Mouse (Mus musculus) embryo, embryonic 10.5 days (tissue): ENCODE results near the gene Acss1.

ENCODE experiments used
- DNase-seq: peaks from one replicate; pipeline ENCODE4 v3.0.0-alpha.2; 2015; ENCODE audit warnings: low spot score

Acss1 gene

GRCm38 (mm10) chr2:150667820-150668766 lies at the start of gene Acss1:
Gene Acss1, minus strand, starts transcription at chr2:150668500.
- DNase-seq: peak; percentile 58

GRCm38 (mm10) chr2:150712167-150712674 lies 43.9 kb upstream of the Acss1 start:
- DNase-seq: no peak

DNA sequence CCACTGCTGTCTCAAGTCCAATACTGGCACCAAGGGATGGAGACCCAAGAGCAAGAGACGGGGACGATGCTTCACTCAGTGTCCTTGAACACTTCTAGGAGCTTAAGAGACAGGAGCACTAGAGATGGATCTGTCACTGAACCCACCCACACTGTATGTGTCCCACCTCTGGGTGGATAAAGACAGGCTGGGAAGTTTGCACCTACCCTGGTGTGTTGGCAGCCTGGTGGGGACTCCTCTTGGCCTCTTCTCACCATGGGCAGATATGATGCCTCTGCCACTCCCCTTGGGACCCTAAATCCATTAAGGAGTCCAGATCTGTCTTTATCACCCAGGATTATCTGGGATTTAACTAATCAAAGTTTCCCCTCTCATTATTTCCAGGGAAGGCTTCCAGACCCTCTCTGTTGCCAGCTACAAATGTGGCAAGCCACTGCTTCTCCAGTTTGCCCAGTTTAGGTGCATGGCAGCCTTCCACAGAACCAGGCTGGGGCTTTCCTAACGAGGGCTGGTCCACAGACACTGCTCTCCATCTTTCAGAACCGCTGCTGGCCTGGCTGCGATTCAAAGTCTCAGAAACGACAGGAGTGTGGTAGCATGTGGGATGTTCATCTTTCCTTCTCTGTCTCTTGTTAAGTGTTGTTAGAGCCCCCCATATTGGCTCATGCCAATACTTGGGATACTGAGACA lies 23.3 kb upstream of the Acss1 start:
- no peak for DNase-seq

GRCm38 (mm10) chr2:150690216-150690615 lies 21.9 kb upstream of the Acss1 start:
- DNase-seq: no peak

DNA sequence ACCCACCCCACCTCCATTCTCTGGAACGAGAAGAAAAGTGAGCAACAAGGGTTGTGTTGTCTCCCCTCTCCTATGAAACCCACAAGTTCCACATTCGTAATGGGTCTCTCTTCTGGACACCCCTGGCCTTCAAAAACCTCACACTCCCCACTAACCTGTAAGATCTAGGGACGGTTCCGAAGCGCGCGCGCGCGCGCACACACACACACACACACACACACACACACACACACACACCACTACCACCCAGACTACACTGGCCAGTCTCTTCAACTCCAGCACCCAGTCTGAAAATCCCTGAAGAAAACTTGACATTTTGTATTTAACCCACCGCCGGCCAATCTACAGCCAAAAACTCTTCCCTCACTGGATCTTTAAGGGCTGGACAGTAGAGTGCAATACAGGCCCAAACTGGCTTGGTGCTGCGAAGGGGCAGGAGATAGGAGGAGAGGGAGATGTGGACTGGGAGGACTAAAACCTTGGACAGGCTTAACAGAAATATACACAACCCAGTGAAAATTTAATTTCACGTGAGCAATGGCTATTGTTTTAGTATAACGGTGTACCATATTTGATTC lies 21.0 kb upstream of the Acss1 start, which contains the start of gene Vsx1:
TSS of gene Vsx1 (minus strand) at position 138 of the 578 bp plus-strand sequence.
- DNase-seq: no peak

DNA sequence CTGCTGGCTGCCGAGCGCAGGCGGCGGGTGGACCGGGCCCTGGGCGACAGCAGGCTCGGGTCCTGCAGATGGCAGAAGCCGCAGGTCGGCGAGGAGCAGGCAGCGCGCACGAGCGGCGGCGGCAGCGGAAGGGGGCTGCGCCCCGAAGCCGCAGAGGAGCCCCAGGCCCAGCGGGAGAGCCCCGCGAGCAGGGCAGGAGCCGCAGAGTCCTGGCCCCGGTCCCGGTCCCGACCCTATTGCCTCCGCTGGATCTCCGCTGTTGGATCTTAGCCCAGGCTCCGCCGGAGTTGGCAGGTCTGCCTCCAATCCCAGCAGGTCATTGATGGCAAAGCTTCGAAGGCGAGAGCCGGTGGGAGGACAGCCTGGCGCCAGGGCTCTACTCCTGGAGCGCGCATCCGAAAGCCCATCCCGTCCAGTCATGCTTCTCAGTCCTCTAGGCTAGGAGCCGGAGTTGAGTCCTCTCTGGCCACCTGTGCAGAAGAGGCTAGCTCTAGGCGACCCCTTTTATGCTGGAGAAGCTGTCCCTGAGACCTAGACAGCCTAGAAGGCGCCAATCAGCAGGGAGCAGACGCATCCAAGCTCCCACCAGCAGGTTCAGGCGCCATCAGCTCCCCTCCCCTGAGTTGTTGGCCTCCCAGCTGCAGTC lies 20.4 kb upstream of the Acss1 start:
- peak; percentile 38 for DNase-seq

GRCm38 (mm10) chr2:150687871-150688540 lies 19.7 kb upstream of the Acss1 start:
- peak; percentile 31 for DNase-seq

GRCm38 (mm10) chr2:150685389-150685788 lies 17.1 kb upstream of the Acss1 start:
- no peak for DNase-seq

DNA sequence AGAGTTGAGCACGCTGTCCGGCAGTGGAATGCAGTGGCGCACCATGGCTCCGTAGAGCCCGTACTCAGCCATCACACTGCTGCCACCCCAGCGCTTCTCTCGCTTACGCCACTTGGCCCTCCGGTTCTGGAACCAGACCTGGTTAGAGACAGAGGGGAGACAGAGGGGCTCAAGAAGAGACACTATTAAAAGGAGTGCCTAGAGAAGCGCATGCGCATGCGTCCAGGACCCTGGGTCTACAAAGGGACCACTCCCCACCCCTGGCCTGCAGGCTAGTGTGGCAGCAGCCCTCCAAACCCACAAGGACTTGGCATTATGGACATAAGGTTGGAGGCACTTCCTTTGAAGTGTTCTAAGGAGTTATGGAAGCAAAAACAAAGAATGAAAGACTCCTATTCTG lies 16.2 kb upstream of the Acss1 start:
- no peak for DNase-seq

DNA sequence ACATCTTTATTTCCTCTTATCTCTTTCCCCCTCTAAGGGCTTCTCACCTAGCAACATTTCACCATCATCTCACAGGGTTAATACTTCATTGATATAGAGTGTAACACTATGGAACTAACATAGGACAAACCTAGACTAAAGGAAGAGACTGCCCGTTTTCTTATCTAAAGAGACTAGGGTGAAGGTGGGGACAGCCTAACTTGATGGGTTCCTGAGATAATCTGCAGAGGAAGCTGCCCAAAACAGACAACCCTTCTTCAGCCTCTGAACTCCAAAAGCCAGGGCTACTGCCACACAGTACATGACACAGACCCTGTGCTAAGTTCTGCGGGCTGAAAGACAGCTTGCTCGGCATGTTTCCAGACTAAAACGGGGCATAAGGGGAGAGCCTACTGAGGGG lies 13.3 kb upstream of the Acss1 start:
- no peak for DNase-seq

DNA sequence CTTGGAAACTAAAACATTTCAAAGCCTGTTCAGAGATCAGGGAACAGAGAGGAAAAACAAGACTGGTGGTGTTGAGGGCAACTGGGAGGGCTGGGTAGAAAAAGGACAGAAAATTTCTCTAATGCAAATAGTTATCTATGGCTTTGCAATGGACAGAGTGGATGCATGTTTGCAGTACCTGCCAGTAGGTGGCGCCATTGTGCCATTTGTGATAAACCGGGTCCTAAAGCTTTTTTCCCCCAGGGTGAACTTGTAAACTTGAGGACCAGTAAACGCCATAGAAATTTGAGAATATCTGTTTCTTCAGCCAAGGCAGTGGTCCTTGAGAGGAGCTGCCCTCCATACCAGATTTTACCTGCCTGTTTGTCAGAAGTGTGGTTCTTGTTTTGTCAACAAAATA lies 10.1 kb upstream of the Acss1 start:
- peak; percentile 92 for DNase-seq

- no peak for DNase-seq
Observed at GRCm38 (mm10) chr2:150675525-150675924, 7.2 kb upstream of the Acss1 start.

DNA sequence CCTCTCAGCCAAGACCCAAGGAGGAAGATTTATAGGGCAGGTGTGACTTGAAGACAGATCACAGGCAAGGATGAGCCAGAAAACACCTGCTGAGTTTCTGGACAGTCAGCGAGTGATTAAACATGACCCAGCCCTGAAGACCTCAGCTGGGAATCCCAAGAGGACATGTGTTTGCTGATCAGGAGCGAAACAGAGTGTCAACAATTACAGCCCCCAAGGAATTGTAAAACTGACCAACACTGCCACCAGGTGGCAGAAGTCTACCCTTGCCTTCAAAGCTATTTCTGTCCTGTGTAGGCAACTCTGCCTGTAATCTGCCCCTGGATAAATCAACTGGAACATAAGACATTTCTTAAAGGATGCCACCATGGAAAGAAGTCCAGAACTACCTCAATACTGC lies 6.6 kb upstream of the Acss1 start:
- peak; percentile 91 for DNase-seq

DNA sequence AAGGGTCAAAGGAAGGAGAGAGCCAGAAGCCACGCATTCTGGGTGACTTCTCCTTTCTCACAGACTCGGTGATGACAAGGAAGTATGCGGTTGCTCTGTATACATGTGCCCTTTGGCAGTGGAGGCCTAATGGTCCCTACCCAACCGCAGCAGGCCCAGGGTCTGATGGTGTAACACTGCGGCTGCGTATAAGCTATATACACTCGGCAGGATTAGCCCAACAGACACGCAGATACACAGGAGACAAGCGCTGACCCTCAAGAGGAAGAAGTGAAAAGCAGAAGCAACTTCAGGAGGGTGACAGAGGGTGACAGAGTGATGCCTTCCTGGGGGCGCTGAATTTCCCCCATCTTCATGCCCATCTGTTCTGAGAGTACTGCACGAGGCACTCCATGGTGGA lies 5.6 kb upstream of the Acss1 start:
- DNase-seq: no peak

DNA sequence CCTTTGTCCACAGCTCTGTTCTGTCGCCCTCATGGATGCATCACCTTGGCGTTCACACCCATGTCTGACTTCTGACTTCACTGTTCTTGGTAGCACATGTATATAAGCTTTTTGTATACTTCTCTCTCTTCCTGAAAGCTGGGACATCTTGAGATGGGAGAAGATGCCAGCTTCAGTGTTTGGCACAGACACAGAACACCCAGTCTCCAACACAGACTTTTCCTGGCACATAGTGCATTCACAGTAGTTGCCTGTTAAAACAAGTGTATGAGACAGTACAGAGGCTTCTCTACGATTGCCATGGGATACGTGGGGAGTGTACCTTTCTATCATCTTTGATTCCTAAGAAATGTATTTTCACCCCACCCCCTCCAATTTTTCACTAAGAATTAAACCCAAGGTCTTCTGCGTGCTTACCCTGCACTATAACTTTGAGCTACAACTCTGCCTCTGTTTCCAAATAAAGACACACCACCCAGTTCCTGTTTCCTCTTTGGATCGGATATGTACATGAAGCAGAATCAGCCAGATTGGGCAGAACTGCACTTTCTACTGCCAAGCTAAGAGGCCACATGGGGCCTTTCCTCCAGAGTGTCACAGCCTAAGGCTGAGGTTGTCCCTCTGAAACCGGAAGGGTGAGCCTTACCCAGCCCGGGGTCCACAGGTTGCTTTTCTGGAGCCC lies 3.5 kb upstream of the Acss1 start:
- DNase-seq: no peak

DNA sequence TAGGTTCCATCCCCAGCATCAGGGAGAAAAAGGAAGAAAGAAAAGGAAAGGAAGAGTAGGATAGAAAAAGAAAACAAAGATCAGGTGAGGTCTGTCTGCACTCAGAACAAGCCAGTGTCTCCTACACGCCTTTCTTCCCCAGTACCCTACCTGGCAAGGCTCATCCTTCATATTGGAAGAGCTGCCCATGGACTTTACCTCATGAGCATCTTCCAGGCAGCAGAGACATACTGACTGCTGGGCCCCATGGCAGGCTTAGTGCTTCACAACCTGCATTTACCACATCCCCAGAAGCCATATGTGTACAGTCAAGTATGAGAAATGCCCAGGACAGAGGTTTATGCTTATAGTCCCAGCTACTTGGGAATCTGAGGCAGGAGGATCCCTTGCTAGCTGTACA lies 2.6 kb upstream of the Acss1 start:
- DNase-seq: no peak

GRCm38 (mm10) chr2:150669454-150670045 lies 1.2 kb upstream of the Acss1 start:
- no peak for DNase-seq

- no peak for DNase-seq
Observed at GRCm38 (mm10) chr2:150668956-150669355, 656 bp upstream of the Acss1 start.

GRCm38 (mm10) chr2:150667065-150667819 lies 1.1 kb downstream of the Acss1 start:
- peak; percentile 31 for DNase-seq

GRCm38 (mm10) chr2:150666723-150667064 lies 1.6 kb downstream of the Acss1 start:
- no peak for DNase-seq
